Mouse (Mus musculus): Measurements from ENCODE around the gene Tbc1d10a.

- TF ChIP-seq CTCF (IDR thresholded peaks at IDR 0.05; ENCODE audit: borderline replicate concordance, control insufficient read depth, extremely low read depth, insufficient read depth, low read length, poor library complexity): no peak
- TF ChIP-seq POLR2A (IDR thresholded peaks at IDR 0.05; ENCODE audit: control insufficient read depth, extremely low read depth, insufficient read depth, low read length, poor library complexity): no peak
Measured at GRCm38 (mm10) chr11:4182061-4182460, 4.5 kb upstream of the Tbc1d10a start.

Data from thymus, adult 2 months (tissue).